Mouse (Mus musculus): ENCODE measurements at regions not wholly inside any gene's neighbourhood (a gene's known extent, or its start where the extent isn't known, plus 50 kb on each side); places are given as distances from the start of the nearest gene placed in this dataset.
"Not testable (repeated sequence)": the region's sequence is repeated elsewhere in the genome, so short reads cannot be mapped to it uniquely, and the experiment has no call there.

GRCm38 (mm10) chr13:12940911-12941310 is 64.3 kb downstream of the Prl2c2 start:
- DNase-seq (ENCODE audit: low read depth), result not testable (repeated sequence)

- peak; percentile 9 for DNase-seq (ENCODE audit: low read depth)
Observed at GRCm38 (mm10) chr13:12935103-12935502, 70.1 kb downstream of the Prl2c2 start.

- DNase-seq (ENCODE audit: low read depth), result not testable (repeated sequence)
Observed at GRCm38 (mm10) chr13:12931907-12932617, 73.1 kb downstream of the Prl2c2 start.

GRCm38 (mm10) chr13:12930566-12930965 is 74.6 kb downstream of the Prl2c2 start:
- no peak for DNase-seq (ENCODE audit: low read depth)

DNA sequence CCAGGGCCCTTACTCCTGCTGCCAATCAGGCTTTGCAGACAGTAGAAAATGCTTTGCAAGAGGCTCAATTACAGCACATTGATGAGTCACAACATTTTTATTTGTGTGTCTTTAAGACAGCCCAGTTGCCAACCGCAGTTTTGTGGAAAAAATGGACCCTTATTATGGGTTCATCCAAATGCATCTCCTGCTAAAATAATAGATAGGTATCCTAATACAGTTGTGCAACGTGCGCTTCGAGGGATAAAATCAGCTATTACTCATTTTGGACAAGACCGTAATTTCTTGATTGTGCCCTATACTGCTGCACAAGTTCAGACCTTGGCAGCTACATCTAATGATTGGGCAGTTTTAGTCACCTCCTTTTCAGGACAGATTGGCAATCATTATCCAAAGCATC is 75.4 kb downstream of the Prl2c2 start:
- no peak for DNase-seq (ENCODE audit: low read depth)

DNA sequence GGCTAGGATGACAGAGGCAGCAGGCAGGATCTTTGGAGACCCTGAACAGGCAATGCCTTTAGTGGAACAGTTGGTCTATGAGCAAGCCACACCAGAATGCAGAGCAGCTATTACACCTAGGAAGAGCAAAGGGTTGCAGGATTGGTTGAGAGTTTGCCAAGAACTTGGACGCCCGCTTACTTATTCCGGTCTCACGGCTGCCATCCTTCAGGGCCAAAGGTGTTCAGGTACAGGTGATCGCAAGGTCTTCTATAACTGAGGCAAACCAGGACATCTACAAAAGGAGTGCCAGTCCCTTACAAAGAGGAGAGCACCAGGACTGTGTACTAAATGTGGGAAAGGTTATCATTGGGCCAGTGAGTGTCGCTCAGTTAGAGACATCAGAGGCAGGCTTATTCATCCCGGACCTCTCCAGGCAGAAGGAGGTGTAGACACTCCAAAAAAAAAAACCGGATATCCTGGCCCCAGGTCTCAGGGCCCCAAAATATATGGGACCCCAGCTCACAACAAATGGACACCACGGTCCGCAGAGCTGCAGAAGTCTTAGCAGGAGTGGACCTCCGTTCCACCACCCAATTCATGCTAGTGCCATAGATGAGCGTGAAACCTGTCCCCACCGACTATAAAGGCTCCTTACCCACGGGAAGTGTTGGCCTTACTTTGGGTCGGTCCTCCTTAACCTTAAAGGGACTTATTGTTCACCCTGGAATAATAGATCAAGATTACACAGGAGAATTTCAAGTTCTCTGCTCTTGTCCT is 77.4 kb downstream of the Prl2c2 start:
- no peak for DNase-seq (ENCODE audit: low read depth)

DNA sequence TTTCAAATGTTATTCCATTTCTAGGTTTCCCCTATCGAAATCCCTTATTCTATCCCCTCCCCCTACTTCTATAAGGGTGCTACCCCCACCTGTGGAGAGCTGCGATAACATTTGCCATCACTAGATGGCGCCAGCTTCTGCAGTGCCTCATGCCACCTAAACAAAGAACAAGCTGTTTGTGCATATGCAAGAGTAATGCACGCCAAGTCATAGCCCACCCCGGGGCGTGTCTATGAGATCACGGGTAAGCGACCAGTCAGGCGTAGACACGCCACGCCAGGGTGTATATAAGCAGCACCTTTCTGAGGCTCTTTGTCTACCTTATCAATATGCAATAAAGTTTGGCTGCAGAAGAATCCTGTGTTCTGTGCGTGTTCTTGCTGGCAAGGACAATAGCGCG is 79.6 kb downstream of the Prl2c2 start:
- no peak for DNase-seq (ENCODE audit: low read depth)

- no peak for DNase-seq (ENCODE audit: low read depth)
Observed at GRCm38 (mm10) chr13:12912902-12913301, 92.3 kb downstream of the Prl2c2 start.

- no peak for DNase-seq (ENCODE audit: low read depth)
Observed at GRCm38 (mm10) chr13:12906151-12906550, 99.0 kb downstream of the Prl2c2 start.

- DNase-seq (ENCODE audit: low read depth), result not testable (repeated sequence)
Observed at GRCm38 (mm10) chr13:12889631-12890030, 89.8 kb upstream of the Prl2c3 start.

DNA sequence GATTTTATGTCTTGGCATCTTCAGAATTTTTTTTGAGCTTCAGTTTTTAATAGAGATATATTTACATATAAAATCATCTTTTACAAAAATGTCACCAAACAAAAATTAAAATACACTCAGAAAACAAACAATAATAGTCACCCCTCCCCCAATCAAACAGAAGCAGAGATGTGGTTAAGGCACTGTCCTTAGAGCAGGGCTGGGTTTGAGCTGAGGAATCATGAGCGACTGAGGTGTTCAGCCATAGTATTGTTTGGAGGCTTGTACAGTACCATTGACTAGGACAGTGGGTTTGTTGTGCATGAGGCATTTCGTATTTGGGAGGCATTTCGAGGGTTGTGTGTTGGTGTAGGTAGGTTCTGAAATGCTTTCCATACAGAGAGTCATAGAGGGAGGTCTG is 79.6 kb upstream of the Prl2c3 start:
- DNase-seq (ENCODE audit: low read depth), result not testable (repeated sequence)

DNA sequence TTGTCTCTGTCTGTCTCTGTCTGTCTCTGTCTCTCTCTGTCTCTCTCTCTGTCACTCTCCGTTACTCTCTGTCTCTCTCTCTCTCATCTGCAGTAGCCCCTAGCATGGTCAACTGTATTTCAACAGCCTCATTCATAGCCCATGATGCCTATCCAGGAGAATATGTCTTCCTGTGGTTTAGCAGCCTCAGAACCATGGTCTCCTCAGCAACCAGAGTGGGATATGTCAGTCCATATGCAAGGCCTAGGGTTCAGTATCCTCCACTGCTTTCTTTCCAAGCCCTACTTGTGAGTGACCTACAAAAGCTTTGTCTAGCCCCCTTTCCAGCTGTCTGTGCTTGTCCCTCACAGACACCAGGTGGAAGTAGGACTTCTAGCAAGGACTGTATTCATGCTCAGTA is 65.1 kb upstream of the Prl2c3 start:
- not testable (repeated sequence) for DNase-seq (ENCODE audit: low read depth)

DNA sequence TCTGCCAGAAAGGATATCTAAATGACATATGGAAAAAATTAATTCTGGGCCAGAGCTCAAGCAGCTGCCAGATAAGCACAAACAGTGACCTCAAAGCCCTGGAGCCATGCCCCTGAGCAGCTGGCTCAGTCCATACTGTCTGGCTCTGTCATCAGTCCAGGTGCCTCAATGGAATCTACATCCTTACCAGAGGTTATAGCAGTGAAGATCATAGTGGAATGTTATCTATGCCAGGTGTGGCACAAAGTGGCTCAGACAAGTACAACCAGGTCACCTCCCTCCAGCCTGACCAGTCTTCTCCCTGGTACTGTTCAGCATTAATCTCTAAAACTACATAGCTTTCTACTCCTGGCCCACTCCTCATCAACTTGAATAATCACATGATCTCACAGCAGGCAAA is 64.4 kb upstream of the Prl2c3 start:
- no peak for DNase-seq (ENCODE audit: low read depth)

GRCm38 (mm10) chr13:12863542-12863941 is 63.7 kb upstream of the Prl2c3 start:
- DNase-seq (ENCODE audit: low read depth), result not testable (repeated sequence)

DNA sequence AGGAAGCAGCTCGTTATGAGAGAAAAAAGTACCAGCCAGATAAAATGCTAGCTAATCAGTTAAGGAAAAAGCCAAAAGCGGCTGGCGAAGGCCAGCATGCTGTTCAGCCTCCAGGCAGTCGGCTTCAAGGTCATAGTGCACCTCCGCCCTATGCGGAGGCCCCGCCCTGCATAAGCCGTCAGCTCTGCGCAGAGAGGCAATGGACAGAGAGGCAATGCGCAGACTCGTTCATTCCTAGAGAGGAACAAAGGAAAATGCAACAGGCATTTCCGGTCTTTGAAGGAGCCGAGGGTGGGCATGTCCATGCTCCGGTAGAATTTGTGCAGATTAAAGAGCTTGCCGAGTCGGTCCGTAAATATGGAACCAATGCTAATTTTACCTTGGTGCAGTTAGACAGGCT is 61.1 kb upstream of the Prl2c3 start:
- DNase-seq (ENCODE audit: low read depth), result not testable (repeated sequence)

DNA sequence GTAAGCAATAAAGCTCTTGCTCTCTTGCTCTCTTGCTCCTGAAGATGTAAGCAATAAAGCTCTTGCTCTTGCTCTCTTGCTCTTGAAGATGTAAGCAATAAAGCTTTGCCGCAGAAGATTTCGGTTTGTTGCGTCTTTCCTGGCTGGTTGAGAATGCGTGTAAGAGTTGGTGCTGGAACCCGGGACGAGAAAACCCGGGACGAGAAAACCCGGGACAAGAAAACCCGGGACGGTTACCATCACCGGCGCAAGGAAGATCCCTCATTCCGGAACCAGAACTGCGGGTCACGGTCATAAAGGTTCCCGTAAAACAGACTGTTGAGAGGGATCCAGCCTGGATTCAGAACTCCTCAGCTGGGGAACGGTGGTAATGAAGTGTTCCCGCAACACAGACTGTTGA is 60.1 kb upstream of the Prl2c3 start:
- DNase-seq (ENCODE audit: low read depth), result not testable (repeated sequence)

Measured in fibroblast of lung, adult 2 months (primary cell).